Mouse (Mus musculus) thymus, adult 2 months (tissue): ENCODE data around the gene Prrt1.

Source experiments
- CTCF ChIP-seq: fragments of 200-500 bp; IDR thresholded peaks from 2 replicates; pipeline ENCODE4 v1.5.1; 2012; ENCODE audit warnings: mild to moderate bottlenecking, control low read depth, low read length, moderate library complexity, borderline replicate concordance; ENCODE audit not compliant: control insufficient read depth, poor library complexity, insufficient read depth; ENCODE audit errors: extremely low read depth
- POLR2A ChIP-seq: fragments of 200-500 bp; IDR thresholded peaks from 2 replicates; pipeline ENCODE4 v1.6.1; 2012; ENCODE audit warnings: mild to moderate bottlenecking, low read length, control low read depth, moderate library complexity; ENCODE audit not compliant: control insufficient read depth, poor library complexity, insufficient read depth; ENCODE audit errors: extremely low read depth

GRCm38 (mm10) chr17:34623161-34623560, 6.2 kb upstream of the Prrt1 start:
- no peak for TF ChIP-seq POLR2A
- TF ChIP-seq CTCF: no peak
